ENCODE assay signal across 24 mouse cellular contexts in the genomic region with DNA sequence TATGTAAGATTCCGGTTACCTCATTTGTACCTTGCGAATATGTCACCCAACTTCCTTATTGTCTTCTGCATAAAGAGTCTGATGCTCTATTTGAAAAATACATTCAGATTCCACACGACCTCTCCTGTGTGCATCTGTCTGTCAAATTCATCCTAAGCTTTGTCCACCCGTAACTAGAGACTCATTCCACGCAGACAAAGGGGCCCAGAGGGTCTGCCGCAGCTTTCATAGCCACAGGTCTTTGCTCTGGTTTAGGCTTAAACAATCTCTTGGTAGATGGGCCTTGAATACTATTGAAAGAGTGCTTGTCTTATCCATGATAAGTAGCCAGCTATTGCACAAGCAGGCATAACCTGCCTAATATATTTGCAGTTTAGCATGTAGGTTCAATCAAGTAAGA. TPM values are rescaled to one million over a fixed set of nuclear protein-coding genes. Genes with fewer than 3 reads are reported as not detected.
"Had no signal": no experiment of that assay in that cellular context is flagged by ENCODE, and none has a peak within 500 bp of the region (broad histone marks: within the 10 kb centered on the region; RNA-seq: fewer than 3 reads in every experiment).

No protein-coding gene starts in this region.

RNA-seq across cellular contexts. Expression of a gene that starts 20.9 kb away (rescaled TPM):
- polyA plus RNA-seq: heart, embryonic 12.5 days; heart, embryonic 13.5 days; heart, embryonic 14.5 days; heart, embryonic 15.5 days; heart, embryonic 16.5 days; heart, postnatal 0 days; hindbrain, embryonic 10.5 days; hindbrain, embryonic 11.5 days; hindbrain, embryonic 12.5 days; hindbrain, embryonic 13.5 days; hindbrain, embryonic 14.5 days; hindbrain, embryonic 15.5 days; hindbrain, embryonic 16.5 days; hindbrain, postnatal 0 days; inflammation-experienced regulatory T-cells, adult 6 months; intestine, embryonic 14.5 days; intestine, embryonic 15.5 days; intestine, embryonic 16.5 days; intestine, postnatal 0 days; kidney, embryonic 14.5 days; kidney, embryonic 15.5 days; kidney, embryonic 16.5 days; kidney, postnatal 0 days; large intestine, adult 2 months had no signal

RNA-seq across cellular contexts. Expression of a gene that starts 40.0 kb away (rescaled TPM):
- polyA plus RNA-seq: heart, embryonic 12.5 days; heart, embryonic 14.5 days; hindbrain, embryonic 10.5 days; hindbrain, embryonic 11.5 days; inflammation-experienced regulatory T-cells, adult 6 months; intestine, embryonic 14.5 days; intestine, postnatal 0 days had no signal
